Mouse (Mus musculus) midbrain, postnatal 0 days (tissue): ENCODE data around the gene Adcyap1. TPM values are rescaled to one million over a fixed set of nuclear protein-coding genes. Genes with fewer than 3 reads are reported as not detected.

ENCODE experiments used
- ATAC-seq: fragments of 200-750 bp; cut with Nextera tagmentation; 2 replicates; pipeline ENCODE4 v1.8.0; 2017; ENCODE audit warnings: moderate number of reproducible peaks, mild to moderate bottlenecking, moderate TSS enrichment, moderate library complexity; ENCODE audit not compliant: low FRiP score
- DNase-seq: peaks from one replicate; pipeline ENCODE4 v3.0.0-alpha.2; 2015; ENCODE audit warnings: low spot score
- H3K27ac ChIP-seq: fragments of 300-500 bp; sonication (generic); 2 replicates; pipeline ENCODE4 v1.5.1; 2014; ENCODE audit warnings: low read depth, mild to moderate bottlenecking, low read length, mixed read lengths
- H3K27me3 ChIP-seq: fragments of 300-500 bp; sonication (generic); 2 replicates; pipeline ENCODE4 v1.6.1; 2014; ENCODE audit warnings: low read length, control low read depth, mixed read lengths; ENCODE audit not compliant: insufficient read depth
- H3K36me3 ChIP-seq: fragments of 300-500 bp; sonication (generic); 2 replicates; pipeline ENCODE4 v1.6.1; 2014; ENCODE audit warnings: low read length, control low read depth, mixed read lengths; ENCODE audit not compliant: insufficient read depth
- H3K4me1 ChIP-seq: fragments of 300-500 bp; sonication (generic); 2 replicates; pipeline ENCODE4 v1.6.1; 2014; ENCODE audit warnings: mild to moderate bottlenecking, control low read depth, antibody characterized with exemption, low read length, mixed read lengths; ENCODE audit not compliant: insufficient read depth
- H3K4me2 ChIP-seq: fragments of 300-500 bp; sonication (generic); 2 replicates; pipeline ENCODE4 v1.6.1; 2014; ENCODE audit warnings: low read depth, mild to moderate bottlenecking, low read length, mixed read lengths; ENCODE audit not compliant: poor library complexity, severe bottlenecking
- H3K4me3 ChIP-seq: fragments of 300-500 bp; sonication (generic); 2 replicates; pipeline ENCODE4 v1.5.1; 2014; ENCODE audit warnings: low read depth, mild to moderate bottlenecking, low read length, moderate library complexity
- H3K9ac ChIP-seq: fragments of 300-500 bp; sonication (generic); replicated peaks from 2 replicates; pipeline ENCODE4 v1.6.1; 2014; ENCODE audit warnings: mild to moderate bottlenecking, low read length, moderate library complexity, mixed read lengths; ENCODE audit not compliant: poor library complexity, severe bottlenecking
- H3K9me3 ChIP-seq: fragments of 300-500 bp; sonication (generic); 2 replicates; pipeline ENCODE4 v1.6.1; 2016; ENCODE audit warnings: low read length, control low read depth
- CTCF ChIP-seq: IDR thresholded peaks from 2 replicates; pipeline ENCODE4 v1.5.1; 2016; ENCODE audit warnings: antibody characterized with exemption, mild to moderate bottlenecking
- WGBS: fragments of 180-500 bp; shearing (Covaris S2); extraction: QIAGEN DNeasy Blood & Tissue Kit; methylation state at CpG from one replicate; pipeline ENCODE4 v1.1.7; 2014; 5-methylcytosine and 5-hydroxymethylcytosine counted together
- polyA plus RNA-seq: library from polyadenylated mRNA; unstranded; fragments of >200 nt; fragmentation: Nextera tagmentation; extraction: Ambion mirVana; gene quantifications from 2 replicates; pipeline ENCODE4 v1.2.1, GENCODE M21; 2015
- total RNA-seq: library from RNA; depleted of rRNA; stranded (reverse); fragments of >200 nt; gene quantifications from 2 replicates; pipeline ENCODE4 v1.2.3, GENCODE M21; 2014

Gene Adcyap1
- total and polyA plus RNA-seq, 2 experiments from 2014 or later, result 32.8 to 34.6 TPM

GRCm38 (mm10) chr17:93199747-93200146, 930 bp downstream of the Adcyap1 start:
- peak; percentile 10 for DNase-seq
- no peaks in the 10 kb centered on the region for H3K9me3 ChIP-seq
- peak overlapping the region; percentile 76; the same call in 1 of the 2 replicates for H3K27ac ChIP-seq
- peak overlapping the region; percentile 40 for H3K4me3 ChIP-seq
- peak overlapping the region; percentile 78 for H3K4me2 ChIP-seq
- WGBS, result 1% methylated on average over 9 of the region's 9 CpGs
- H3K9ac ChIP-seq, result peak overlapping the region; percentile 59
- H3K4me1 ChIP-seq, result peaks cover 6% of the 10 kb centered on the region; the same call in 1 of the 2 replicates
- ATAC-seq, result no peak
- no peaks in the 10 kb centered on the region for H3K36me3 ChIP-seq
- H3K27me3 ChIP-seq, result peaks cover 7% of the 10 kb centered on the region
- no peak for TF ChIP-seq CTCF

- under 1% methylated on average over 28 of the region's 29 CpGs for WGBS
- H3K9ac ChIP-seq, result peak overlapping the region; percentile 59
- peak; percentile 38 for DNase-seq
- H3K4me3 ChIP-seq, result peak overlapping the region; percentile 40
- H3K27ac ChIP-seq, result peak overlapping the region; percentile 76
- H3K27me3 ChIP-seq, result peaks cover 11% of the 10 kb centered on the region
- peaks cover 6% of the 10 kb centered on the region; the same call in 1 of the 2 replicates for H3K4me1 ChIP-seq
- peak; percentile 9; the same call in 1 of the 2 replicates for TF ChIP-seq CTCF
- ATAC-seq, result 0 out of 2 replicates have a peak, but pooled peaks have one; percentile 22
- no peaks in the 10 kb centered on the region for H3K36me3 ChIP-seq
- H3K9me3 ChIP-seq, result no peaks in the 10 kb centered on the region
- peak overlapping the region; percentile 78 for H3K4me2 ChIP-seq
Measured at GRCm38 (mm10) chr17:93200386-93201264, 1.8 kb downstream of the Adcyap1 start.

- peak overlapping the region; percentile 40 for H3K4me3 ChIP-seq
- peak overlapping the region; percentile 78 for H3K4me2 ChIP-seq
- under 1% methylated on average over 16 of the region's 16 CpGs for WGBS
- H3K27me3 ChIP-seq, result peaks cover 11% of the 10 kb centered on the region
- DNase-seq (peak; percentile 9), ATAC-seq (peak; percentile 39; the same call in 1 of the 2 replicates)
- peak overlapping the region; percentile 59 for H3K9ac ChIP-seq
- no peaks in the 10 kb centered on the region for H3K36me3 ChIP-seq
- peaks cover 6% of the 10 kb centered on the region; the same call in 1 of the 2 replicates for H3K4me1 ChIP-seq
- no peaks in the 10 kb centered on the region for H3K9me3 ChIP-seq
- no peak for TF ChIP-seq CTCF
- peak overlapping the region; percentile 76 for H3K27ac ChIP-seq
Measured at GRCm38 (mm10) chr17:93201265-93201925, 2.6 kb downstream of the Adcyap1 start.

GRCm38 (mm10) chr17:93202165-93203075, 3.6 kb downstream of the Adcyap1 start:
- Histone ChIP-seq H3K36me3 (no peaks in the 10 kb centered on the region), H3K4me1 (peaks cover 6% of the 10 kb centered on the region; the same call in 1 of the 2 replicates), H3K27ac (peak overlapping the region; percentile 76), H3K4me2 (peak overlapping the region; percentile 78), H3K27me3 (peaks cover 11% of the 10 kb centered on the region), H3K9me3 (no peaks in the 10 kb centered on the region), H3K9ac (peak overlapping the region; percentile 59), H3K4me3 (peak overlapping the region; percentile 40)
- peak; percentile 42; the same call in 1 of the 2 replicates for ATAC-seq
- WGBS, result under 1% methylated on average over 44 of the region's 44 CpGs
- DNase-seq, result peak; percentile 30
- no peak for TF ChIP-seq CTCF
